In genomic region chr1:87127206-87128030, GRCm38 (mm10) we compare ENCODE assay signal across 8 mouse cellular contexts. TPM values are rescaled to one million over a fixed set of nuclear protein-coding genes. Genes with fewer than 3 reads are reported as not detected.
A peak's percentile ranks its signal among the peaks of the same experiment; 100 is the strongest.
DNase-seq lines count a peak whose midpoint lies in the region; ATAC-seq lines count a peak whose summit lies in the region.

No protein-coding gene starts in this region.

- no peak overlapping the region for H3K27ac ChIP-seq in heart, embryonic 13.5 days (replicated peaks)
- H3K27ac ChIP-seq in liver, embryonic 11.5 days (ENCODE audit: low read depth, low read length): no peak overlapping the region

- peak overlapping the region; percentile 62 for H3K4me2 ChIP-seq in heart, embryonic 13.5 days
- no peak overlapping the region for H3K4me2 ChIP-seq in liver, embryonic 11.5 days

- H3K9me3 ChIP-seq in heart, embryonic 13.5 days: no peaks in the 10 kb centered on the region
- H3K9me3 ChIP-seq in liver, embryonic 11.5 days (ENCODE audit: control insufficient read depth, low read length): no peaks in the 10 kb centered on the region

- peaks cover 63% of the 10 kb centered on the region for H3K27me3 ChIP-seq in heart, embryonic 13.5 days (replicated peaks)
- peaks cover 37% of the 10 kb centered on the region for H3K27me3 ChIP-seq in liver, embryonic 11.5 days (replicated peaks; ENCODE audit: control insufficient read depth, insufficient read depth, low read length)

- peaks cover 5% of the 10 kb centered on the region for H3K4me1 ChIP-seq in heart, embryonic 13.5 days
- H3K4me1 ChIP-seq in liver, embryonic 11.5 days (replicated peaks; ENCODE audit: control insufficient read depth, insufficient read depth, low read length): no peaks in the 10 kb centered on the region

- peak overlapping the region; percentile 34 for H3K4me3 ChIP-seq in heart, embryonic 13.5 days
- H3K4me3 ChIP-seq in liver, embryonic 11.5 days (ENCODE audit: low read depth, low read length): no peak overlapping the region

- ATAC-seq in heart, embryonic 13.5 days (ENCODE audit: extremely low read depth, insufficient number of reproducible peaks, low FRiP score, low TSS enrichment): no peak
- peak; percentile 22; the same call in 1 of the 2 replicates for ATAC-seq in granulocyte monocyte progenitor cell, adult 5-6 weeks (replicated peaks; ENCODE audit: poor library complexity, severe bottlenecking)
- ATAC-seq in liver, embryonic 11.5 days (replicated peaks; ENCODE audit: low FRiP score): no peak

- H3K36me3 ChIP-seq in heart, embryonic 13.5 days: no peaks in the 10 kb centered on the region
- H3K36me3 ChIP-seq in liver, embryonic 11.5 days (ENCODE audit: control insufficient read depth, insufficient read depth, low read length): no peaks in the 10 kb centered on the region

- 5% methylated on average over 43 of the region's 43 CpGs for WGBS in heart, embryonic 13.5 days
- WGBS in liver, embryonic 11.5 days: 12% methylated on average over 43 of the region's 43 CpGs

- H3K9ac ChIP-seq in heart, embryonic 13.5 days: 0 out of 2 replicates have a peak overlapping the region, but pooled peaks have one; percentile 40
- no peak overlapping the region for H3K9ac ChIP-seq in liver, embryonic 11.5 days (ENCODE audit: low read depth, low read length)

- DNase-seq in heart, adult 11 months: no peak
- DNase-seq in ZHBTc4 (ENCODE audit: low read depth, low spot score): peak; percentile 46
- peak; percentile 17 to 18 for DNase-seq in left cerebral cortex, adult 8-10 months (ENCODE audit: low spot score in 2 of 2)
- peak; percentile 35 to 47 for DNase-seq in right cerebral cortex, adult 2 months (ENCODE audit: low spot score in 2 of 2)
- no peak for DNase-seq in embryo, embryonic 9.5 days (ENCODE audit: extremely low spot score)
- no peak for DNase-seq in liver, embryonic 11.5 days (ENCODE audit: low spot score)

RNA-seq across cellular contexts. Expression of gene Akp3, which starts 2.6 kb away (rescaled TPM):
- polyA plus RNA-seq in heart, embryonic 13.5 days (2015; fragmentation: Nextera tagmentation; extraction: Ambion mirVana): not detected in 2 replicates
- not detected in 2 replicates for total RNA-seq in granulocyte monocyte progenitor cell, adult 5-6 weeks (2014; fragmentation: Nextera tagmentation)
- not detected in 2 replicates for total RNA-seq in granulocyte monocyte progenitor cell, adult 5-6 weeks (2017)
- total RNA-seq in left cerebral cortex, adult 8-10 months (2022): not detected
- polyA plus RNA-seq in liver, embryonic 11.5 days (2014; fragmentation: Nextera tagmentation; extraction: Ambion mirVana): not detected in 2 replicates

RNA-seq across cellular contexts. Expression of gene Alpi, which starts 26.0 kb away (rescaled TPM):
- polyA plus RNA-seq in heart, embryonic 13.5 days (2015; fragmentation: Nextera tagmentation; extraction: Ambion mirVana): not detected in 2 replicates
- not detected in 2 replicates for total RNA-seq in granulocyte monocyte progenitor cell, adult 5-6 weeks (2014; fragmentation: Nextera tagmentation)
- total RNA-seq in granulocyte monocyte progenitor cell, adult 5-6 weeks (2017): not detected in 2 replicates
- total RNA-seq in left cerebral cortex, adult 8-10 months (2022): under 1 TPM in 3 of 4 experiments, not detected in 1; 0.26 to 0.37 (median 0.30) TPM
- polyA plus RNA-seq in liver, embryonic 11.5 days (2014; fragmentation: Nextera tagmentation; extraction: Ambion mirVana): not detected in 2 replicates

RNA-seq across cellular contexts. Expression of gene Ecel1, which starts 28.9 kb away (rescaled TPM):
- 0.79 and 1.0 TPM in 2 replicates for polyA plus RNA-seq in heart, embryonic 13.5 days (2015; fragmentation: Nextera tagmentation; extraction: Ambion mirVana)
- total RNA-seq in granulocyte monocyte progenitor cell, adult 5-6 weeks (2014; fragmentation: Nextera tagmentation): not detected in 2 replicates
- total RNA-seq in granulocyte monocyte progenitor cell, adult 5-6 weeks (2017): not detected in 2 replicates
- 10 to 100 TPM; 15.6 to 23.3 (median 17.4) TPM for total RNA-seq in left cerebral cortex, adult 8-10 months (2022)
- 0.18 and 0.48 TPM in 2 replicates for polyA plus RNA-seq in liver, embryonic 11.5 days (2014; fragmentation: Nextera tagmentation; extraction: Ambion mirVana)

RNA-seq across cellular contexts. Expression of gene Alppl2, which starts 37.7 kb away (rescaled TPM):
- not detected in 2 replicates for polyA plus RNA-seq in heart, embryonic 13.5 days (2015; fragmentation: Nextera tagmentation; extraction: Ambion mirVana)
- total RNA-seq in granulocyte monocyte progenitor cell, adult 5-6 weeks (2014; fragmentation: Nextera tagmentation): not detected in 2 replicates
- total RNA-seq in granulocyte monocyte progenitor cell, adult 5-6 weeks (2017): not detected in 2 replicates
- not detected for total RNA-seq in left cerebral cortex, adult 8-10 months (2022)
- polyA plus RNA-seq in liver, embryonic 11.5 days (2014; fragmentation: Nextera tagmentation; extraction: Ambion mirVana): 0.14 TPM in 1 of 2 replicates, not detected in the other

RNA-seq across cellular contexts. Expression of gene Prss56, which starts 55.7 kb away (rescaled TPM):
- polyA plus RNA-seq in heart, embryonic 13.5 days (2015; fragmentation: Nextera tagmentation; extraction: Ambion mirVana): 0.11 TPM in 1 of 2 replicates, not detected in the other
- total RNA-seq in granulocyte monocyte progenitor cell, adult 5-6 weeks (2014; fragmentation: Nextera tagmentation): not detected in 2 replicates
- not detected in 2 replicates for total RNA-seq in granulocyte monocyte progenitor cell, adult 5-6 weeks (2017)
- total RNA-seq in left cerebral cortex, adult 8-10 months (2022): 1 to 10 TPM; 1.8 to 4.2 (median 2.8) TPM
- not detected in 2 replicates for polyA plus RNA-seq in liver, embryonic 11.5 days (2014; fragmentation: Nextera tagmentation; extraction: Ambion mirVana)

Comparison
In these comparisons a context has a peak if more than half of its experiments do, and no peak if none do; other contexts are left out.
1. DNase-seq: peak in ZHBTc4 (single experiment), left cerebral cortex, adult 8-10 months (2 of 2) and right cerebral cortex, adult 2 months (2 of 2); none in heart, adult 11 months (single experiment), embryo, embryonic 9.5 days (single experiment) and liver, embryonic 11.5 days (single experiment).
2. RNA of gene Ecel1, which starts 28.9 kb away (total RNA-seq): 15.6 to 23.3 TPM in left cerebral cortex, adult 8-10 months; not detected in granulocyte monocyte progenitor cell, adult 5-6 weeks; every median in the first group is over 10 times any median in the second.